Mouse (Mus musculus) adrenal gland, postnatal 36 days (tissue): ENCODE measurements at regions not wholly inside any gene's neighbourhood (a gene's known extent, or its start where the extent isn't known, plus 50 kb on each side); places are given as distances from the start of the nearest gene placed in this dataset.

ENCODE experiments used
- DNase-seq, 2 experiments: peaks; one replicate each; pipeline ENCODE4 v3.0.0; 2021; ENCODE audit warnings: mixed read lengths in 1 of 2

- no peak for DNase-seq
These were observed 81.4 kb downstream of the Lhx2 start for GRCm38 (mm10) chr2:38420498-38420897.

GRCm38 (mm10) chr2:38422406-38422805, 83.3 kb downstream of the Lhx2 start:
- DNase-seq = no peak

- DNase-seq = no peak
These were observed 84.8 kb downstream of the Lhx2 start for GRCm38 (mm10) chr2:38423886-38424277.

GRCm38 (mm10) chr2:38424278-38424931, 85.3 kb downstream of the Lhx2 start:
- no peak for DNase-seq

GRCm38 (mm10) chr2:38424976-38425375, 85.9 kb downstream of the Lhx2 start:
- DNase-seq = no peak

GRCm38 (mm10) chr2:38429752-38430378, 81.6 kb upstream of the Nek6 start:
- peak; percentile 82 to 83 for DNase-seq

GRCm38 (mm10) chr2:38431546-38431945, 79.9 kb upstream of the Nek6 start:
- DNase-seq = peak in 1 of 2 experiments; percentile 9

GRCm38 (mm10) chr2:38433736-38434135, 77.7 kb upstream of the Nek6 start:
- peak in 1 of 2 experiments; percentile 39 for DNase-seq

- DNase-seq = no peak
These were observed 74.7 kb upstream of the Nek6 start for GRCm38 (mm10) chr2:38436701-38437100.

- DNase-seq = no peak
These were observed 72.3 kb upstream of the Nek6 start for GRCm38 (mm10) chr2:38439191-38439590.

- no peak for DNase-seq
These were observed 71.5 kb upstream of the Nek6 start for GRCm38 (mm10) chr2:38439973-38440372.

- no peak for DNase-seq
These were observed 62.4 kb upstream of the Nek6 start for GRCm38 (mm10) chr2:38449092-38449491.

GRCm38 (mm10) chr2:38456571-38456970, 54.9 kb upstream of the Nek6 start:
- no peak for DNase-seq

GRCm38 (mm10) chr2:38460367-38460766, 51.1 kb upstream of the Nek6 start:
- no peak for DNase-seq

GRCm38 (mm10) chr2:38460825-38461540, 50.5 kb upstream of the Nek6 start:
- DNase-seq = no peak
